Mouse (Mus musculus): Measurements from ENCODE around the gene Macf1. TPM values are rescaled to one million over a fixed set of nuclear protein-coding genes. Genes with fewer than 3 reads are reported as not detected.
"Not testable (repeated sequence)": the region's sequence is repeated elsewhere in the genome, so short reads cannot be mapped to it uniquely, and the experiment has no call there.

Gene Macf1
- polyA plus RNA-seq, 1 experiment from 2014 or later, result 82.6 TPM

DNA sequence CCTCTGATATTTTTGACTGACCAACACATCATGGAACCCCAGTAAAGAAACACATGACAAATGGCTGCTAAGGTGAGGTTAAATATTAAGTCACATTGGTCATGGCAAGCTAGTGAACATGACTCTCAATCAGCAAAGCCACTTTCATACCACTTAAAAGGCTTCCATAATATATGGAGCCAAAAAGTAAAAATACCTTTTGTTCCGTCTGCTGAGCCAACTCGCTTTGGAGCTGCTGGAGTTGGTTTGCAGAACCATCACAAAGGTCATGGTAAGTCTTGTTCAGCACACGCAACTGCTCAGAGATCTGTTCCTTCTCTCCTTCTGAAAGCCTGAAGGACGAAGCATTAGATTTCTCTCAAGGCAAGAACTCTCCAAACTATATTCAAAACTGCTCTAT, 204.2 kb downstream of the Macf1 start:
- Histone ChIP-seq H3K4me1 (no peaks in the 10 kb centered on the region), H3K4me3 (no peak overlapping the region), H3K27ac (no peak overlapping the region), H3K4me2 (no peak overlapping the region), H3K27me3 (replicated peaks) (no peaks in the 10 kb centered on the region), H3K9ac (no peak overlapping the region), H3K36me3 (replicated peaks) (peaks cover 53% of the 10 kb centered on the region), H3K9me3 (no peaks in the 10 kb centered on the region)
- no peak for ATAC-seq (replicated peaks)
- 97% methylated on average over 4 of the region's 4 CpGs for WGBS

DNA sequence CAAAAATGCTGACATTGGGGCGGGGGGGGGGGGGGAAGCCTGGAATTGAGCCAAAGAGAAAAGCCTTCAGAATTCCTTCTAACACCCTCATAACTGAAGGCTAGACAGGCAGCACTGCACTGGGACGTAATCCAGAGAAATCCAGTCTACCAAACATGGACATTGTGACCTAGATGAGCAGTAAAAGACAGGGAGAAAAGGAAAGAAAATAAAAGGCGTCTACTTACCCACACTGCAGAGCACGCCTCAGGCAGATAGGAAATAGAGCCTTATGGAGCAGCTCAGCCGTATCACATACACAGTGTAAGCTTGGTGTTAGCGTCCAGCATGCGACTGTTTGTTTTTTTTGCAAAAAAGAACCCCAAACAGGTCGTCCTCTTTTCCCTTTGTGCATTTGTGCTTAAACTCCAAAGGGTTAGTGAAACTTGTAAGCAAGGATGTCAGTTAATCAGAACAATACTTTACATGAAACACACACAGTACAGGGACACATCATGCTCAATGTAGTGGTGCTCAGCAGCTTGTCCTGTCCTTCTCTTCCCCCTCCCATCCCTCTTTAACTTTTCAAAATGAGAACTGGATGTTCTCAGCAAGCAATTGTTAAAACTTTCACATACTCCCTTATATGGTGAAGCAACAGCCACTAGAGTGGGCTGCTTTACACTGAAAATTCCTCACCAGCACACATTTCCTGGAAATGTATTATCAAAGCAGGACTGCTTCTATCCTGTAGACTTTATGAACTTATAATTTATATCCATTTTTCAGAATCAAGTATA, 205.3 kb downstream of the Macf1 start:
- Histone ChIP-seq H3K9ac (no peak overlapping the region), H3K27ac (no peak overlapping the region), H3K4me1 (no peaks in the 10 kb centered on the region), H3K4me3 (no peak overlapping the region), H3K9me3 (no peaks in the 10 kb centered on the region), H3K36me3 (replicated peaks) (peaks cover 59% of the 10 kb centered on the region), H3K4me2 (no peak overlapping the region), H3K27me3 (replicated peaks) (no peaks in the 10 kb centered on the region)
- ATAC-seq (replicated peaks), result no peak
- 79% methylated on average over 8 of the region's 8 CpGs for WGBS

- Histone ChIP-seq H3K27me3 (replicated peaks) (no peaks in the 10 kb centered on the region), H3K9ac (no peak overlapping the region), H3K4me2 (no peak overlapping the region), H3K36me3 (replicated peaks) (peaks cover 47% of the 10 kb centered on the region), H3K27ac (no peak overlapping the region), H3K4me1 (no peaks in the 10 kb centered on the region), H3K4me3 (no peak overlapping the region), H3K9me3 (no peaks in the 10 kb centered on the region)
- no peak for ATAC-seq (replicated peaks)
- 88% methylated on average over 1 of the region's 1 CpGs for WGBS
Observed at GRCm38 (mm10) chr4:123465799-123466198, 218.4 kb downstream of the Macf1 start.

DNA sequence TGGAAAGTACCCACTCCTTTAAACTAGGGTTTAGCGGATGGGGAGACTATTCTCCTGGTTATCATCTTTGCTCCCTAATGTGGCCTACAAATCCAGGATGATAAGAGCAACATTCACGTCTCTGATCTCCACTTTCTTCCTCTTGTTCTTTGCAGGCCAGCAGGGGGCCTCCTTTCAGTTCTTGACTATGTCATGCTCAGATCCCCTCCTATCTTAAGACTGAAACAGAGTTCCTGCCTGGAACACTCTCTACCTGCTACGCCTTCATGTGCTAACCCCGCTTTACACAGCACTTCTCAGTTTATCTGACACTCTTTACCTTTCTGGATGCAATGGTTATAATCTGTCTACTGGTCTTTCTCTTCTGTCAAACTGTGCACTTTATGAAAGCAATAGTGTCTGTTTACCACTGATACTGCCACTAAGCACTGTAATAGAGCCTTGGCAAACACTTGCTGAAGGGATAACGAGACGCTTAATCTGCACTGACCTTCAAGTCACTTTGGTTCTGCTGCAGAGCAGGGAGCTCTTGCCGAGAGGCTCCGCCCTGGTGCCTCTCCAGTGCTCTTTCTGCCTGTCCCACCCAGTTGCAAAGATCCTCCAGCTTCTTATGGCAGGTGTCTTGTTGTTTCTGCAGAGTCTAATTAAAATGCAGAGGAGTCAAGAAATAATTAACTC, 223.4 kb downstream of the Macf1 start:
- no peak overlapping the region for H3K27ac ChIP-seq
- no peak overlapping the region for H3K4me2 ChIP-seq
- H3K36me3 ChIP-seq (replicated peaks), result peaks cover 62% of the 10 kb centered on the region
- H3K4me3 ChIP-seq, result no peak overlapping the region
- ATAC-seq (replicated peaks), result no peak
- H3K9me3 ChIP-seq, result no peaks in the 10 kb centered on the region
- WGBS, result 79% methylated on average over 8 of the region's 8 CpGs
- no peak overlapping the region for H3K9ac ChIP-seq
- H3K27me3 ChIP-seq (replicated peaks), result no peaks in the 10 kb centered on the region
- H3K4me1 ChIP-seq, result no peaks in the 10 kb centered on the region

DNA sequence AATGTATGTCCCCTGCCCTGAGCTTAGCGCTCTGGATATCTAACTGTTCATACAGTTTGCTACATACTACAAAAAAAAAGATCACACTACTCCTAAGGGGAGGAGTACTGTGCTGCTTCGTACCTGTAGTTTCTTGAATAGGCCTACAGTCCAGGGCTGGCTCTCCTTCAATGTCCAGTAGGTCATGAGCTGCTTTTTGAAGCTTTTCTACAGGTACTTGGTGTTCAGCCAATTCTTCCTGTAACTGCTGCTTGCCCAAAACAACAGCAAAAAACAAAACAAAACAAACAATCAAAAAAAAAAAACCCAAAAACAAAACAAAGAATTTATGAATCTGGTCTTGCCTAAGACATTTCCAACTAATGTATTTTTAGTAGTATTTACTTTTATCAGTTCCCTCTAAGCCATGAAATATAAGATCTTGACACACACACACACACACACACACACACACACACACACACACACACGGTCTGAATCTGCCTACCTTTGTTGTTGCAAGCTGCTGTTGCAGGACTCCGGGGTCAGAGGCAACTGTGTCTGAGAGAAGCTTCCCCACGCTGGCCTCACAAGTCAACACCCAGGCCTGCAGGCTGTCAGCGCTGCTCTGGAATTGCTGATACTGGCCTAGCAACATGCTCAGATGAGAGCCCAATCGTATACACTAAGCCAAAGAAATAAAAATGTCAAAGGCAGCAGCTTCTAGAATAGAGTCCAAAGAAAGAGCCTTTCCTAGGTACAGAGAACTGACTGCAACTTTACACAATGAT, 229.1 kb downstream of the Macf1 start:
- Histone ChIP-seq H3K27ac (no peak overlapping the region), H3K27me3 (replicated peaks) (no peaks in the 10 kb centered on the region)
- ATAC-seq (replicated peaks), result no peak

GRCm38 (mm10) chr4:123453729-123454128, 230.4 kb downstream of the Macf1 start:
- Histone ChIP-seq H3K4me3 (no peak overlapping the region), H3K9me3 (no peaks in the 10 kb centered on the region), H3K36me3 (replicated peaks) (peaks cover 66% of the 10 kb centered on the region), H3K4me1 (no peaks in the 10 kb centered on the region), H3K4me2 (no peak overlapping the region), H3K27ac (no peak overlapping the region), H3K27me3 (replicated peaks) (no peaks in the 10 kb centered on the region), H3K9ac (no peak overlapping the region)
- WGBS, result 98% methylated on average over 1 of the region's 1 CpGs
- no peak for ATAC-seq (replicated peaks)

More for the DNA sequence above, 229.1 kb downstream of the Macf1 start:
- Histone ChIP-seq H3K4me1 (no peaks in the 10 kb centered on the region), H3K36me3 (replicated peaks) (peaks cover 64% of the 10 kb centered on the region), H3K4me2 (no peak overlapping the region), H3K9ac (no peak overlapping the region), H3K4me3 (no peak overlapping the region), H3K9me3 (no peaks in the 10 kb centered on the region)
- WGBS, result 88% methylated on average over 7 of the region's 7 CpGs

DNA sequence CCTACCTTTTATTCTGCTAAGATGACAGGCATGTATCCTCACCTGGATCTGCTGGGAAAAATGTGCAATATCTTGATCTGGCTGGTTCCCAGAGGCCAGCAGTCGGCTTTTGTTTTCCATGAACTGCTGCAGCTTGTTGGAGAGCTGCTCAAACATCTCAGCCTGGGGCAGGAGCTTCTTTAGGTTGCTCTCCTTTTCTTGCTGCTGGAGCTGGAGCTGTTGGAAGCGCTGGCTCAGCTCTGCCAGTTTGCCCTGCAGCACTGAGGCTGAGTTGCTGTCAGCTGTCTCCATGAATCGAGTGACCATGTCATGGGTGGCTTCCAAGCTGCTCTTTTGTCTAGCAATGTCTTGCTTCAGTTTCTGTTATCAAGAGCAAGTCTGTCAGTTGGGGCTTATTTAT, 232.2 kb downstream of the Macf1 start:
- Histone ChIP-seq H3K9ac (no peak overlapping the region), H3K36me3 (replicated peaks) (peaks cover 67% of the 10 kb centered on the region), H3K9me3 (no peaks in the 10 kb centered on the region), H3K4me1 (no peaks in the 10 kb centered on the region), H3K4me3 (no peak overlapping the region), H3K27me3 (replicated peaks) (no peaks in the 10 kb centered on the region), H3K27ac (no peak overlapping the region), H3K4me2 (no peak overlapping the region)
- 93% methylated on average over 3 of the region's 3 CpGs for WGBS
- no peak for ATAC-seq (replicated peaks)

- ATAC-seq (replicated peaks), result no peak
- H3K36me3 ChIP-seq (replicated peaks), result peaks cover 69% of the 10 kb centered on the region
Observed at GRCm38 (mm10) chr4:123449304-123449703, 234.9 kb downstream of the Macf1 start.

GRCm38 (mm10) chr4:123448015-123448414, 236.1 kb downstream of the Macf1 start:
- peaks cover 70% of the 10 kb centered on the region for H3K36me3 ChIP-seq (replicated peaks)
- 92% methylated on average over 2 of the region's 2 CpGs for WGBS
- no peak for ATAC-seq (replicated peaks)

More at GRCm38 (mm10) chr4:123449304-123449703, 234.9 kb downstream of the Macf1 start:
- H3K27ac ChIP-seq, result no peak overlapping the region
- H3K4me2 ChIP-seq, result no peak overlapping the region
- no peaks in the 10 kb centered on the region for H3K4me1 ChIP-seq
- H3K4me3 ChIP-seq, result no peak overlapping the region
- no peak overlapping the region for H3K9ac ChIP-seq
- no peaks in the 10 kb centered on the region for H3K27me3 ChIP-seq (replicated peaks)
- no peaks in the 10 kb centered on the region for H3K9me3 ChIP-seq

GRCm38 (mm10) chr4:123447251-123447650, 236.9 kb downstream of the Macf1 start:
- peaks cover 64% of the 10 kb centered on the region for H3K36me3 ChIP-seq (replicated peaks)
- H3K9me3 ChIP-seq, result no peaks in the 10 kb centered on the region
- ATAC-seq (replicated peaks), result no peak
- WGBS, result 79% methylated on average over 3 of the region's 3 CpGs
- H3K9ac ChIP-seq, result no peak overlapping the region
- H3K4me1 ChIP-seq, result no peaks in the 10 kb centered on the region
- no peak overlapping the region for H3K4me2 ChIP-seq
- no peaks in the 10 kb centered on the region for H3K27me3 ChIP-seq (replicated peaks)
- H3K4me3 ChIP-seq, result no peak overlapping the region
- no peak overlapping the region for H3K27ac ChIP-seq

More at GRCm38 (mm10) chr4:123448015-123448414, 236.1 kb downstream of the Macf1 start:
- no peak overlapping the region for H3K4me3 ChIP-seq
- H3K9ac ChIP-seq, result no peak overlapping the region
- no peak overlapping the region for H3K27ac ChIP-seq
- H3K27me3 ChIP-seq (replicated peaks), result no peaks in the 10 kb centered on the region
- no peaks in the 10 kb centered on the region for H3K9me3 ChIP-seq
- H3K4me1 ChIP-seq, result no peaks in the 10 kb centered on the region
- no peak overlapping the region for H3K4me2 ChIP-seq

DNA sequence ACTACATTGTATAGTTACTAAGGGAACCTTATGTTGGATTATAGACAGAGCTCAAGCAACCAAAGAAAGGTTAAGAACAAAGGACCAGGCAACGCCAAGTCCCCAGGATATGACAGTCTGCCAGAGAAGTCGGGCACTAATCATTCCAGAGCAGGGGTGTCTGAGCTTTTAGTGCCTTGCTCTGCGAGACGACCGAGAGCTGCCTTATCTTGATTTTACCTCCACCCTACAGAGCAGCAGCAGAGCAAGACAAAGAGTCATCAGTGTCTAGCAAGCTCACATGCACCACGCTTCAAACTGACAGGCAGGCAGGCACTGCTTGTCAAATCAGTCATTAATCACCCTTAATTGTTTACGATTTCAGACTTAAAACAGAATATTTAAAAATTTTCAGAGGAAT, 237.4 kb downstream of the Macf1 start:
- Histone ChIP-seq H3K4me1 (no peaks in the 10 kb centered on the region), H3K9me3 (no peaks in the 10 kb centered on the region), H3K4me2 (no peak overlapping the region), H3K4me3 (no peak overlapping the region), H3K27me3 (replicated peaks) (no peaks in the 10 kb centered on the region), H3K36me3 (replicated peaks) (peaks cover 59% of the 10 kb centered on the region), H3K9ac (no peak overlapping the region), H3K27ac (no peak overlapping the region)
- no peak for ATAC-seq (replicated peaks)
- 74% methylated on average over 7 of the region's 7 CpGs for WGBS

GRCm38 (mm10) chr4:123446221-123446620, 237.9 kb downstream of the Macf1 start:
- ATAC-seq (replicated peaks); H3K9me3 ChIP-seq; H3K9ac ChIP-seq; H3K4me1 ChIP-seq; H3K4me2 ChIP-seq; H3K4me3 ChIP-seq; H3K27me3 ChIP-seq (replicated peaks); H3K27ac ChIP-seq: not testable (repeated sequence)
- H3K36me3 ChIP-seq (replicated peaks), result peaks cover 58% of the 10 kb centered on the region
- 89% methylated on average over 2 of the region's 2 CpGs for WGBS

Measured in midbrain, embryonic 15.5 days (tissue).